Mouse (Mus musculus) CH12.LX (cell line): ENCODE data around the gene Ston1. TPM values are rescaled to one million over a fixed set of nuclear protein-coding genes. Genes with fewer than 3 reads are reported as not detected.

Source experiments
- DNase-seq: peaks from one replicate; pipeline ENCODE4 v3.0.0-alpha.2; 2013; ENCODE audit errors: extremely low read depth
- H3K27ac ChIP-seq: 2 replicates; pipeline ENCODE4 v1.5.1; 2012; ENCODE audit warnings: low read depth, mild to moderate bottlenecking, control low read depth, moderate library complexity; ENCODE audit not compliant: insufficient read depth
- H3K27me3 ChIP-seq: replicated peaks from 2 replicates; pipeline ENCODE3; 2012; ENCODE audit warnings: inconsistent platforms
- H3K36me3 ChIP-seq, 2 experiments: replicated peaks in 1 of 2; 2 replicates each; pipeline versions ENCODE3 to v1.6.1; 2012; ENCODE audit warnings: inconsistent platforms in 1 of 2, low read length in 1 of 2, mild to moderate bottlenecking in 1 of 2, mixed read lengths in 1 of 2, moderate library complexity in 1 of 2; ENCODE audit not compliant: control insufficient read depth in 1 of 2, insufficient read depth in 1 of 2
- H3K4me1 ChIP-seq, 2 experiments: 2 replicates each; pipeline ENCODE4 v1.6.1; 2012; ENCODE audit warnings: inconsistent platforms in 1 of 2, moderate library complexity in 1 of 2; ENCODE audit not compliant: insufficient read depth in 2 of 2, control insufficient read depth in 1 of 2
- H3K4me2 ChIP-seq: 2 replicates; pipeline ENCODE4 v1.6.1; 2012; ENCODE audit warnings: low read depth, mild to moderate bottlenecking, control low read depth; ENCODE audit not compliant: poor library complexity, insufficient read depth, severe bottlenecking
- H3K4me3 ChIP-seq, 3 experiments: fragments of 150-350 bp in 1 of 3; sonication (generic) in 1 of 3; replicated peaks in 1 of 3; 2 replicates each; pipeline versions ENCODE3 to v1.5.1; 2011 to 2012; ENCODE audit warnings: low read depth in 2 of 3, low read length in 2 of 3, mild to moderate bottlenecking in 2 of 3, moderate library complexity in 2 of 3, control low read depth in 1 of 3, improper control_type of control experiment in 1 of 3, inconsistent platforms in 1 of 3, mixed read lengths in 1 of 3; ENCODE audit not compliant: poor library complexity in 1 of 3
- H3K79me2 ChIP-seq: replicated peaks from 2 replicates; pipeline ENCODE4 v1.6.1; 2012; ENCODE audit warnings: mild to moderate bottlenecking, moderate library complexity; ENCODE audit not compliant: control insufficient read depth, poor library complexity, insufficient read depth, severe bottlenecking; ENCODE audit errors: extremely low read depth
- H3K9ac ChIP-seq: 2 replicates; pipeline ENCODE4 v1.6.1; 2012; ENCODE audit warnings: low read depth, mild to moderate bottlenecking, control low read depth, moderate library complexity; ENCODE audit not compliant: insufficient read depth
- H3K9me3 ChIP-seq: replicated peaks from 2 replicates; pipeline ENCODE3; 2012; ENCODE audit warnings: low read length, inconsistent platforms, mixed read lengths
- BHLHE40 ChIP-seq: IDR thresholded peaks from 2 replicates; pipeline ENCODE4 v1.6.1; 2011; ENCODE audit warnings: mild to moderate bottlenecking, low read depth, low read length, improper control_type of control experiment
- CTCF ChIP-seq, 2 experiments: IDR thresholded peaks in 1 of 2; conservative IDR thresholded peaks in 1 of 2; 2 replicates each; pipeline ENCODE4 v1.5.1; 2011 to 2012; ENCODE audit warnings: low read depth in 2 of 2, low read length in 2 of 2, improper control_type of control experiment in 1 of 2, inconsistent platforms in 1 of 2, mild to moderate bottlenecking in 1 of 2, moderate library complexity in 1 of 2
- E2F4 ChIP-seq: IDR thresholded peaks from 2 replicates; pipeline ENCODE4 v1.6.1; 2011; ENCODE audit warnings: low read depth, low read length, improper control_type of control experiment; ENCODE audit not compliant: insufficient replicate concordance
- ELF1 ChIP-seq: IDR thresholded peaks from 2 replicates; pipeline ENCODE4 v1.6.1; 2014; ENCODE audit warnings: low read depth, mild to moderate bottlenecking, inconsistent platforms, low read length, improper control_type of control experiment
- EP300 ChIP-seq: IDR thresholded peaks from 2 replicates; pipeline ENCODE4 v1.6.1; 2011; ENCODE audit warnings: low read length, improper control_type of control experiment
- ETS1 ChIP-seq: conservative IDR thresholded peaks from 2 replicates; pipeline ENCODE4 v1.6.1; 2012; ENCODE audit warnings: low read depth, mild to moderate bottlenecking, inconsistent platforms, low read length, improper control_type of control experiment, moderate library complexity
- GABPA ChIP-seq: IDR thresholded peaks from 2 replicates; pipeline ENCODE4 v1.6.1; 2012; ENCODE audit warnings: low read depth, low read length, improper control_type of control experiment, inconsistent platforms; ENCODE audit not compliant: insufficient replicate concordance
- HCFC1 ChIP-seq: IDR thresholded peaks from 2 replicates; pipeline ENCODE4 v1.6.1; 2012; ENCODE audit warnings: low read depth, mild to moderate bottlenecking, inconsistent platforms, low read length, improper control_type of control experiment
- JUND ChIP-seq: conservative IDR thresholded peaks from 2 replicates; pipeline ENCODE4 v1.6.1; 2011; ENCODE audit warnings: low read depth, low read length, improper control_type of control experiment
- KAT2A ChIP-seq: IDR thresholded peaks from 2 replicates; pipeline ENCODE4 v1.6.1; 2012; ENCODE audit warnings: low read length, improper control_type of control experiment, inconsistent platforms; ENCODE audit not compliant: insufficient replicate concordance
- MXI1 ChIP-seq: IDR thresholded peaks from 2 replicates; pipeline ENCODE4 v1.6.1; 2011; ENCODE audit warnings: mild to moderate bottlenecking, low read depth, low read length, improper control_type of control experiment
- MYC ChIP-seq: IDR thresholded peaks from 2 replicates; pipeline ENCODE4 v1.6.1; 2011; ENCODE audit warnings: low read depth, mild to moderate bottlenecking, improper control_type of control experiment, low read length
- NRF1 ChIP-seq: IDR thresholded peaks from 2 replicates; pipeline ENCODE4 v1.6.1; 2014; ENCODE audit warnings: low read depth, mild to moderate bottlenecking, inconsistent platforms, low read length, improper control_type of control experiment, moderate library complexity
- POLR2AphosphoS2 ChIP-seq: IDR thresholded peaks from 2 replicates; pipeline ENCODE4 v1.6.1; 2011; ENCODE audit warnings: low read depth, low read length, improper control_type of control experiment
- RAD21 ChIP-seq: IDR thresholded peaks from 2 replicates; pipeline ENCODE4 v1.6.1; 2011; ENCODE audit warnings: low read depth, mild to moderate bottlenecking, low read length, improper control_type of control experiment, moderate library complexity
- RCOR1 ChIP-seq: conservative IDR thresholded peaks from 2 replicates; pipeline ENCODE4 v1.6.1; 2012; ENCODE audit warnings: low read depth, mild to moderate bottlenecking, inconsistent platforms, low read length, improper control_type of control experiment
- SIN3A ChIP-seq: IDR thresholded peaks from 2 replicates; pipeline ENCODE4 v1.6.1; 2012; ENCODE audit warnings: low read length, improper control_type of control experiment, inconsistent platforms
- SMC3 ChIP-seq: IDR thresholded peaks from 2 replicates; pipeline ENCODE4 v1.6.1; 2011; ENCODE audit warnings: low read depth, low read length, improper control_type of control experiment
- TBP ChIP-seq: conservative IDR thresholded peaks from 2 replicates; pipeline ENCODE4 v1.6.1; 2011; ENCODE audit warnings: low read depth, low read length, improper control_type of control experiment
- USF1 ChIP-seq: IDR thresholded peaks from 2 replicates; pipeline ENCODE4 v1.6.1; 2014; ENCODE audit warnings: low read depth, mild to moderate bottlenecking, inconsistent platforms, low read length, improper control_type of control experiment
- ZC3H11A ChIP-seq: IDR thresholded peaks from 2 replicates; pipeline ENCODE4 v1.6.1; 2012; ENCODE audit warnings: low read depth, mild to moderate bottlenecking, inconsistent platforms, low read length, improper control_type of control experiment
- ZKSCAN1 ChIP-seq: IDR thresholded peaks from 2 replicates; pipeline ENCODE4 v1.6.1; 2012; ENCODE audit warnings: low read depth, inconsistent platforms, low read length, improper control_type of control experiment, borderline replicate concordance
- dilution Hi-C: fragments of 300-500 bp; cut with MboI; formaldehyde crosslinking; loops from 2 replicates; pipeline ENCODE4 v1.14.3; 2020; ENCODE audit warnings: low sequenced_read_pairs; ENCODE audit not compliant: extremely low pct_unique_long_range_greater_than_20kb, extremely low pct_ligation_motif_present
- in situ Hi-C: fragments of 300-500 bp; cut with MboI; formaldehyde crosslinking; loops from 3 replicates; pipeline ENCODE4 v1.14.3; 2019; ENCODE audit warnings: low sequenced_read_pairs, low pct_ligation_motif_present, low pct_unique_long_range_greater_than_20kb, mixed read lengths
- polyA plus RNA-seq: library from polyadenylated mRNA; unstranded; fragments of >175 nt; gene quantifications from 2 replicates; pipeline ENCODE4 v1.2.1, GENCODE M21; 2012; ENCODE audit warnings: low read depth; ENCODE audit not compliant: insufficient read length
- total RNA-seq, 2 experiments: library from RNA; depleted of rRNA; stranded (reverse); fragments of 300-350 nt in 1 of 2; fragments of >200 nt in 1 of 2; gene quantifications; 2 replicates each; pipeline ENCODE4 v1.2.3; 2012 to 2014

Gene Ston1
- total and polyA plus RNA-seq, 3 experiments: 0.98 to 6.0 (median 1.1) TPM

DNA sequence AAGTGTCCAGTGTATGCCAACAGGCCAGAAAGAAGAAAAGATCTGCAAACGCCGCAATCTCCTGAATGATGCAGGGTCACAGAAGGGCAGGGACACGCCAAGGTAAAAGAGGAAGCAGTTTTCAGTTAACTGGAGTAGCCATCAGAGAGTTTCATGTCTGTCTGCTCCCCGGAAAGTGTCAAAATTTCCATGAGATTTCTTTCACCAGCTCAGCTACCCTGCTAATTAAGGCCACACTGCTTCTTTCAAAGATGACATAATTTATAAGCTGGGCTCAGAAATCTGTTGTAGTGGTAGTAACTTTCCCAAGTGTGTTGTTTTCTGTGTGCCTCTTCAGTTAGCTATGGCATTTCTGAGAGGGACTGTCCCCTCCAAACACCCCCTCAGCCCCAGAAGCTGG, 1.4 kb upstream of the Ston1 start (continued):
- 0 out of 2 replicates have a peak, but pooled peaks have one; percentile 28 for TF ChIP-seq BHLHE40
- TF ChIP-seq USF1: no peak
- no peak for TF ChIP-seq GABPA
- TF ChIP-seq ZC3H11A: no peak
- TF ChIP-seq EP300: peak; percentile 53

DNA sequence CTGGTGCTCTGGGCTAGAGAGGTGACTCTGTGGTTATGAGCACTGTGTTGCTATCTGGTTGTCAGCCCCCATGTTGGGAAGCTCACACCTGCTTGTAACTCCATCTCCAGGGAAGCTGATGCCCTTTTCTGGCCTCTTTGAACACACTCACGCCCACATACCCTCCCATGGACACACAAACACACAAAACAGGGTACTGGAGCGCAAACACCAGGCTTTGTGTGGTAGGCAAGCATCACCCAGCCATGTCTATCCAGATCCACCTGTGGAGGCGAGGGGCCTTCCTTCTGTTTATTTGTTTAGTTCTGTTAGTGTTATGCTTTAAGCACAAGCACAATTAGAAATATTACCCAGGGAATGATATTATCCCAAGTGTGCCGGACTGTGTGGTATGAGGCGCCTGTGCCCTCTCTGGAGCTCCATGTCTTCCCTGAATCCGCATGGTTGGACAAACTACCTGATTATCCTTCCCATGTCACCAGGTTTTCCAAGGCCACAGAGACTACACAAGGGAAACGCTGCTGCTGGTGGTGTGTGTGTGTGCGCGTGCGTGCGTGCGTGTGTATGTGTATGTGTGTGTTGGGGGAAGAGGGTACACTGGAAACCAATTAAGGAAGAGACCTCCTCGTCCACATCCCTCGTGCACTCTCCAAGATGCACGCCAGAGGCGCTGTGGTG, 801 bp upstream of the Ston1 start:
- peaks cover 18 to 39% of the 10 kb centered on the region in 2 experiments for H3K4me1 ChIP-seq
- H3K9me3 ChIP-seq: no peaks in the 10 kb centered on the region
- H3K4me3 ChIP-seq: peak overlapping the region in 2 of 3 experiments; percentile 37 to 60
- H3K79me2 ChIP-seq: no peaks in the 10 kb centered on the region
- peak; percentile 61 for DNase-seq
- H3K9ac ChIP-seq: no peak overlapping the region
- peak; percentile 13; the same call in 1 of the 2 replicates for TF ChIP-seq RAD21
- peak; percentile 32 to 63; a peak in 3 of 4 replicates for TF ChIP-seq CTCF (conservative IDR thresholded peaks at IDR 0.05 in 1 of 2, IDR thresholded peaks at IDR 0.05 in 1 of 2; ENCODE audit: low read depth in 2 of 2, low read length in 2 of 2)
- no peak for TF ChIP-seq E2F4
- no peak for TF ChIP-seq MXI1
- peak; percentile 72; the same call in 1 of the 2 replicates for TF ChIP-seq MYC
- no peak for TF ChIP-seq RCOR1
- no peak for TF ChIP-seq POLR2AphosphoS2
- 0 out of 2 replicates have a peak, but pooled peaks have one; percentile 27 for TF ChIP-seq BHLHE40
- TF ChIP-seq TBP: no peak
- no peak for TF ChIP-seq EP300
- TF ChIP-seq NRF1: peak; percentile 54; the same call in 1 of the 2 replicates
- no peak for TF ChIP-seq JUND
- in situ Hi-C loops: no loop called here
- H3K4me2 ChIP-seq: peak overlapping the region; percentile 47; the same call in 1 of the 2 replicates
- no peaks in the 10 kb centered on the region for H3K27me3 ChIP-seq
- no peak overlapping the region for H3K27ac ChIP-seq
- H3K36me3 ChIP-seq: peaks cover 4 to 7% of the 10 kb centered on the region in 2 experiments
- dilution Hi-C loops: no loop called here

- Histone ChIP-seq H3K27ac (no peak overlapping the region), H3K4me3 (peak overlapping the region; percentile 44 to 60 (median 49)), H3K4me2 (peak overlapping the region; percentile 24; the same call in 1 of the 2 replicates), H3K4me1 (peaks cover 18 to 39% of the 10 kb centered on the region in 2 experiments), H3K9ac (peak overlapping the region; percentile 7; the same call in 1 of the 2 replicates), H3K79me2 (no peaks in the 10 kb centered on the region), H3K36me3 (peaks cover 0 to 2% of the 10 kb centered on the region in 2 experiments), H3K9me3 (no peaks in the 10 kb centered on the region)
- DNase-seq: no peak
- dilution Hi-C loops: no loop called here
- in situ Hi-C loops: no loop called here
- no peak for TF ChIP-seq BHLHE40
- no peak for TF ChIP-seq GABPA
- no peak for TF ChIP-seq KAT2A
- TF ChIP-seq HCFC1: no peak
- TF ChIP-seq ELF1: no peak
- TF ChIP-seq CTCF (conservative IDR thresholded peaks at IDR 0.05 in 1 of 2, IDR thresholded peaks at IDR 0.05 in 1 of 2; ENCODE audit: low read depth in 2 of 2, low read length in 2 of 2): no peak
- no peak for TF ChIP-seq SMC3
- TF ChIP-seq ETS1: no peak
- no peak for TF ChIP-seq JUND
- no peak for TF ChIP-seq ZKSCAN1
- TF ChIP-seq TBP: no peak
- TF ChIP-seq SIN3A: no peak
- no peak for TF ChIP-seq POLR2AphosphoS2
- TF ChIP-seq, all 38 proteins: peak for 0
- no peaks in the 10 kb centered on the region for H3K27me3 ChIP-seq
These were observed 554 bp downstream of the Ston1 start for GRCm38 (mm10) chr17:88598056-88598420.
